Mouse (Mus musculus): ENCODE measurements around the gene Spdya.
"Not testable (repeated sequence)": the region's sequence is repeated elsewhere in the genome, so short reads cannot be mapped to it uniquely, and the experiment has no call there.

The Spdya gene

DNA sequence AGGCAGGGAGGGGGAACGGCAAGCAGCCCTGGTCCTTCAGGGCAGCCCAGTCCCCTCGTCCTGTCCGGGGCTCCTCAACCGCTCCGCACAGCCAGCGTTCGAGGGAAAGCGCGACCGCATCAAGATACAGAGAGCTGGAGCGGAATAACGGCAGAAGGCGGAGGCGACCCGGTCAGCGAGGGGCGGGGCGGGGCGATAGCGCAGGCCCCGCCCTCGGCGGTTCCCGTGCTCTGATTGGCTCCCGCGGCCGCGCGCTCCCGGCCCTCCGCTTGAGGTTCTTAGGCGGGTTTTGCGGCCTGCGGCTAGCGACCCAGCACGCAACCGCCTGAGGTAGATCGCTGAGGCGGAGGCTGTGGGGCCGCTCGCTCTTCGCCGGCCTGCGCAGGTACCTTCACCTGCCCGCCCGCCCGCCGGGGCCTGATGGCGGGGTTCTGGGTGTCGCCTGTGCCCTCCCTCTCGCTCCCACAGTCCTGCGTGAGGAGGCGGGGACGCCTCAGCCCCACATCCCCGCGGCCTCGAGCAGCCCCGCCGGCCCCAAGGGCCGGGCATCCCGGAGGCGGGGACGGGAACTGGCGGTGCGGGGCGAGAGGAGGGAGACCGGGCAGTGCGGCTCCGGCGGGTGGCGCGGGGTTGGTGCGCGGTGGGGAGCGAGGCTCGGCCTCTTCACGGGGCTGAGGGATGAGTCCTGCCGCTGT lies at the start of gene Spdya:
TSS of gene Spdya (plus strand) at position 305 of the 695 bp plus-strand sequence.
- in situ Hi-C loops (cut with MboI, MseI) = loop anchor here (5.0 kb wide), 2 partner anchors 45 to 120 kb away; partner anchors contain the start of gene Togaram2 (in 1 of the 2)

DNA sequence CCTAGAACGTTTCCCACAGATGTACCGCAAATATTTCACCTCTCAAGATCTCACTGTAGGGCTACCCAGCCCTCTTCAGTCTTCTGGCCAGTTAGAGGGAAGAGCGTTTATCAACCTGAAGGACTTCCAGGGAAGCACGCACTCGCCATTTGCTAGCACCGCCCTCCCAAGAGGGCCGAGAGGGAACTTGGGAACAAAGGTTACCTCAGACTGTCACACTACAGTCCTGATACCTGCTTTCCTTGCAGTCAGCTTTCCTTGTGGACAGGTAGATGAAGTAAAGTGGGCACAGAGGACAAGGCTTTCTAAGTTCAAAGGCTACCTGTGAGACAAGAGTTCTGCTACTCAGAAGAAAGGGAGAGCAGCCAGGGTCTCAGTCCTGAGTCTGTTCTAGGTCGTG lies 45.0 kb upstream of the Spdya start:
- in situ Hi-C loops (cut with MboI, MseI) = no loop called here

DNA sequence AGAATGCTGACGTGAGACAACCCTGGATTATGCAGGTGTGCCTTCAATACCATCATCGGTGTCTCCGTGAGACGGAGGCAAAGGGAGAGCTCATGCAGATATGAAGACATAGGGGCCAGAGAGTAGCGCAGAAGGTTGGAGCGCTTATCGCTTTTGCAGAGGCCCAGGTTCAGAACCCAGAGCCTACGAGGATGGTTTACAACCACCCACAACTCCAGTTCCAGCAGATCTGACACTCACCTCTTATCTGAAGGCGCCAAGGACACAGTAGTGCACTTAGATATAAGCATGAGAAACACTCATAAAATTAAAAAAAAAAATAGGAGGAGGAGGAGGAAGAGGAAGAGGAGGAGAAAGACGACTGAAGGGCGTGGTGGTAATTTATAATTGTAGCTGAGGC lies 41.6 kb upstream of the Spdya start:
- in situ Hi-C loops (cut with MboI, MseI) = loop anchor here in 1 of 2 experiments (10.0 kb wide), 1 partner anchor 125 kb away; no protein-coding TSS in a partner anchor

DNA sequence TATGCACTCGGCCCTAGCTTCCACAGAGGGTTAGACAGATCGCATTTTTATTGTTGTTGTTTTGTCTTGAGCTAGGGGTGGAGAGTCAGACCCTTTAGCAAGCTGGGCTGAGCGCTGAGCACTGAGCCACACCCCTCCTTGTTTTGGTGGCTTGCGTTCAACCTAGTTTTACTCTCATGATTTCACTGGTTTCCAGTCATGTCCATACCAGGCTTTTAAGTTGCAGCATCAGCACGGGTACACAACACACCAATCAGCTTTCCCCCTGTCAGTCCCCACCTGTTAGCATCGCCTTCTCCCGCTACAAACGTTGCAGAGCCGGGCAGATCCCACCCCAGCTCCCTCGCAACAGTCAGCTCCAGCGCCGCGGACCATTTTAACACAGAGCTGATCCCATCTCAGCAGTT lies 25.6 kb upstream of the Spdya start:
- in situ Hi-C loops (cut with MboI, MseI) = loop anchor here in 1 of 2 experiments (5.0 kb wide), 1 partner anchor 86 kb away; no protein-coding TSS in a partner anchor

DNA sequence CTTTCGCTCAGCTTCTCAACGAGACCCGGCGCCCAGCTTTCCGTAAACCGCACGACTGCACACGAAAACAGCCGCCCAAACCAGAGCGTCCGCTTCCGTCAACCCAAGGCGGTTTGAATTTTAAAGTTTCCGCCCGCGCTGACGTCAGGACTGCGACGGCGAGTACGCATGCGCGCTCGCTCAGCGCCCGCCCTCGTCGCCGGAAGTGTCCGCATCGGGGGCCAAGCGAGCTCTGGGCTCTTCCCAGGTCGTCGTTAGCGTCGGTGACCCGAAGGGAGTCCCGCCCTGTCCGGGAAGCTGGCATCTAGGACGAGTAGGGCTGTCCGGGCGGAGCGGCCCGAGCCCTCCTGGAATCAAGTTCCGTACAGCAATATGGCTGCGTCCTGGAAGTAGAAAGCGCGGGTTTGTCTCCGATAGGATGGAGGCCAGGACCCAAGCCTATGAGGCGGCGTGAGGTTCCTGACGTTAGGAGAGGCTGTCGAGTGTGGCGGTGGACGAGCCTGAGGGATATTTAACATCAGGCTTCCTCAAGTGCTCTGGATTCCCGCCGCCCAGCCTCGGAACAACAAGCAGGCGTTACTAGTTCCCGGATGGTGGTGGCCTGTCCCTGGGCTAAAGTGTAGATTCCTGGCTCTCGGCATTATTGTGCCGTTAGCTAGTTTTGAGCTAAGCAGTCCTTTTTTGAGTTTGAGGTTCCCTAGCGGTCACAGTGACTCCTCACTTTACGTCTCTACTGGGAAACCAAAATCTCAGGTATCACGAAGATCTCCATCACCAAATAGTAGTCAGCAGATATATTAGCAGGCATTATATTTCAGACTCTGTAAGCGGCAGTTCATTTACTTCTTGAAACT lies 24.9 kb upstream of the Spdya start, which contains the start of gene Ndc80:
TSS of gene Ndc80 (minus strand) at position 147 of the 854 bp plus-strand sequence.
- in situ Hi-C loops (cut with MboI, MseI) = loop anchor here in 1 of 2 experiments (5.0 kb wide), 1 partner anchor 85 kb away; no protein-coding TSS in a partner anchor

DNA sequence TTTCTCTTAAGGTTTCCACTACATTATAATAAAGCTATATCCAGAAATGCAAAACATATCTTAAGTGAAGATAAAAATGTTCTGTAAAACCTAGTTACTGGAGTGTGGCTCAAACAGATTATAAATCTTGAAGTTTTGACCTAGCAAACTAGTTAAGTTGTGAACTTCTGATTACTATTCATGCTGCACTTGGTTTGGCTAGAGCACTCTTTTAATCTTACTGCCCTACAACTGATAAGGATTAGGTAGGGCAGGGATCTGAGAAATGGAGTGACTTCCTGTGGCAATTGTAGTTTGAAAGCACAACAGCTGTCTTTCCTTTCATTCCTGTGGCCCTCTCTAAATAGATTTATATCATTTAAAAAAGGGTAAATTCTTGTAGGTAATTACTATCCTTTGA lies 23.8 kb upstream of the Spdya start:
- in situ Hi-C loops (cut with MboI, MseI) = loop anchor here in 1 of 2 experiments (5.0 kb wide), 1 partner anchor 84 kb away; no protein-coding TSS in a partner anchor

DNA sequence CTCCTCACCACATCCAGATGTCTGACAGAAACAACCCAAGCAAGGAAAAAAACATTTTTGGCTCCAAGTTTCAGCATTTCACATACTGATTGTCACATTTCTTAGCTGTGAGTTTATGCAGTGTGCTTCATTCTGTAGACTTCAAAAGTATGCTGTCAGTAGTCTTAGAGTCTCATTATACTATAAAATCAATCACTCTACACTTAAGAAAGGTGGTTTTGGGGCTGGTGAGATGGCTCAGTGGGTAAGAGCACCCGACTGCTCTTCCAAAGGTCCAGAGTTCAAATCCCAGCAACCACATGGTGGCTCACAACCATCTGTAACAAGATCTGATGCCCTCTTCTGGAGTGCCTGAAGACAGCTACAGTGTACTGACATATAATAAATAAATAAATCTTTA lies 16.3 kb upstream of the Spdya start:
- in situ Hi-C loops (cut with MboI, MseI) = not testable (repeated sequence)

DNA sequence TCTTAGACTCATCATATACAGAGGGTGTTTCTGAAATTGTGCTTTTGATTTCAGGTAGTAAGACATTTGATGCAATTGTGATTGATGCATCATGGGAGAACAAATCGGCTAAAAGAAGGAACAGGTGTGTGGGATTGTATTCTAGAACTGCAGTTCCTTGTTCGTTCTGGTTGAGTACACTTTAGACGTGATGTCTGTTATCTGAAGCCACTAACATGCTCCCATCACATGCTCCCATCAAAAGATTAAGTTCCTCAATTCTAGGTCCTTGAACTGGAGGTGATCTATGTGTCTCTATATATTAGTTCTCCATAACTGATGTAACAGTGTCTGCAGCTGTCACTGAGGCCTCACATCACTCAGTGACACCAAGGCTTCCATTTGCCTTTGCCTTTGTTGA lies 14.7 kb upstream of the Spdya start:
- in situ Hi-C loops (cut with MboI, MseI) = no loop called here

DNA sequence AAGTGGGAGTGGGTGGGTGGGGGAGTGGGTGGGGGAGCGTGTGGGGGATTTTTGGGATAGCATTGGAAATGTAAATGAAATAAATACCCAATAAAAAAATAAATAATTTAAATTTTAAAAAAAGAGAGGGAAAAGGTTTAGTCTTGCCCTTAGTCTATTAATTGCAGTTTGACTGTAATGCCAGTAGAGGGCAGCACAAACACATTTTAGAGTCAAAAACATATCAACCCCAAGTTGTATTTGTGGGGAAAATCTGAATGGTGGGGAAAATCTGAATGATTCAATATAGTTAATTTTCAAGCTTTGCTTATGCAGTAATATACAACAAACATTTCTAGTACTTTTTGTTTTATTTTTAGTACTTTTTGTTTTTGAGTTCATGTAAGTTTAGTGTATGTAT lies 3.3 kb upstream of the Spdya start:
- in situ Hi-C loops (cut with MboI, MseI) = no loop called here

DNA sequence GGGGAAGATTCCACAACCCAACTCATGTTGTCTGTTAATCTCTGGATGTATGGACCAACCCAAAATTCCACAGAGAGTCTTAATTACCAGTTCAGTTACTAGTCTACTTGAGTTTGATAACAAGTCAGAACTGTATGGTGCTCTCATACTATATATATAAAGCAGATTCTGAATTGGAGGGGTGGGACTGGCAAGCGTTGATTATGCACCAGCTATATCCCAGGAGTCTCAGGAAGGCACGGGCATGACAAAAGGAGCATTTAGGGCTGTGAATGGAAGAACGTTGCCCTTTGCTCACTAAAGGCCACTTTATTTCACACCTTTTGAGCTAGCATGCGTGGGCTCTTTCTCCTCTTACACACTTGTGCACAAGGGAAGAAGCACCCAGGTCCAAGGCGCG lies 511 bp upstream of the Spdya start:
- in situ Hi-C loops (cut with MboI, MseI) = loop anchor here (5.0 kb wide), 2 partner anchors 46 to 121 kb away; partner anchors contain the start of gene Togaram2 (in 1 of the 2)

DNA sequence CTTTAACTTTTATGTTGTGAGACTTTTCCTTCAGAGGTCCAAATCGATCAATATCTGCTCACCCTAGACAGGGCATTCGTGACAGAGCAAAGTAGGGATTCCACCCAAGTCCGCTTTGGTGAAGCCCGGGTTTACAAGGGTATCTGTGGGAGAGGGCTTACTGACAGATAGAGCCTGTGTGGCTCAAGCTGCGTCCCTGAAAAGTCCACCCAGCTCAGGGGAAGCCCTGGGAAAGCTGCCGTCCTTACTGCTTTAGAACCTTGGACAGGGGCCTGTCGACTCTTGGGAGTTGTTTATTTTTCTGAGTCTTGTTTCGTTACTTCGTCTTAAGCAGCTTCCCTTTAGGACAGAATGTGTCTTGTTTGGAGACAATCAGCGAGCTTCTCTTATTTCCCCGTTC lies 1.0 kb downstream of the Spdya start:
- in situ Hi-C loops (cut with MboI, MseI) = loop anchor here (5.0 kb wide), 2 partner anchors 44 to 119 kb away; partner anchors contain the start of gene Togaram2 (in 1 of the 2)

DNA sequence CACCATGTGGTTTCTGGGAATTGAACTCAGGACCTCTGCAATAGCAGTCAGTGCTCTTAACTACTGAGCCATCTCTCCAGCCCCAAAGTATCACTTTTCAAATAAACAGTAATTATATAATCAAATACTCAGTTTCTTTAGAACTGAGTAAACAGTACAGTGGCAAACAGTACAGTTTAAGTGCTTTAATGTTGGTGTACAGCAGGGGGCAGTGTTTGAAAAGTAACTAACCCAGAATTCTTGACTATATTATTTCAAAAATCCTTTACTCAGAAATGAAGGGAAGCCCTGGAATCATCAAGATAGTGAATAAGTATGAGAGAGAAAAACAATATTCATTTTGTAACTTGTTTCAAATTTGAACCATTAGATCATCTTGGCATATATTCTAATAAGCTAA lies 9.8 kb downstream of the Spdya start:
- in situ Hi-C loops (cut with MboI, MseI) = no loop called here

DNA sequence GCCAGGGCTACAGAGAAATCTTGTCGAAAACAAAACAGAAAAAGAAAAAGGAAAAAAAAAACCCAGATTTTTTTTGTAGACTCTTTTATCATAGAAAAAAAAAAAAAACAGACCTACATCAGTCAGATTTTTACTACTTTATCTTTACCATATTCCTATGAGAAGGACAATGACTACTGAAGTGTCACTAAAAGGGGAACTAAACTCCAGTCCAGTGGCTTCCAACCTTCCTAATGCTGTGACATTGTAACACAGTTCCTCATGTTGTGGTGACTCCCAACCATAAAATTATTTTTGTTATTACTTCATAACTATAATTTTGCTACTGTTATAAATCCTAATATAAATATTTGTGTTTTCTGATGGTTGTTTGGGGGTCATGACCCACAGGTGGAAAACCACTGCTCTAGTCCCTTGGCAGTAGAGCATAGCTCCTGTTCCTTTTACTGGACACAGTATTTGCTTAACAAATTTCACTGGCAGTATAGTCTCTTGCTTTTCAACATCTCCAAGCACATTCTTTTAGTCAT lies 27.4 kb downstream of the Spdya start:
- in situ Hi-C loops (cut with MboI, MseI) = loop anchor here in 1 of 2 experiments (10.0 kb wide), 1 partner anchor 296 kb away; no protein-coding TSS in a partner anchor

DNA sequence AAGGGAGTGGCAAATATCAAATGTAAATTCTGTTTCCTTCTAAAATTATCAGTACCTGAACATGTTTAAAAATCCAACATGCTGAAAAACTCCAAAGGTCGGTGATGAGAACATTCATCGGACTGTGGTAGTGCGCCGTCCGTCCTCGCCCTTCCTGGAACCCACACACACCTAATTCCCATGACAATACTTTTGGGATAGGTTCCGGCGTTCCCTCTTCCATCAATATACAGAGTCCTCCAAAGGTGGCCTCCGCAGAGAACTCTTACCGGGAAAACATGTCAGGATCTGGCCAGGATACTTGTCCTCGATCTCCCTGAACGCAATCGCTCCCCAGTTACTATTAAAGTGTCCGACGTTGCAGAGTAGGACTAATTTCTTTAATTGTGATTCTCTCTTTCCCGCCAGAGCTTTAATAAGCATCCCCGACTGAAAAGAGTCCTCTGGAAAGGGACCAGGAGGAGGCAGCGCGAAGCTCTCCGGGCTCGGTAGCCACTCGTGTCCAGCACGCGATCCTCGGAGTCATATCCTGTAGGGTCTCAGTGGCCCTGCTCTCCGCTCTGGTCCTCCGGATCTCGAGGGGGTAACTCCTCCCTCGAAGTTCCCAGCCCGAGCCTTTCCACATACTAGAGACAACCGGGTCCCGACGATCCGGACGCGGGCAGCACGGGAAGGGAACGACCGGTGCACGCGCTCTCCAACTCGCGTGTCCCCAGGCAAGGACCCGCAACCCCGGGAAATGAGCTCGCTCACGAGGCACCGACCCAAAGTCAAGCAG lies 46.2 kb downstream of the Spdya start:
- in situ Hi-C loops (cut with MboI, MseI) = loop anchor here (5.0 kb wide), 1 partner anchor 46 kb away; the partner anchor contains the start of gene Spdya (in 2 of the 2)

DNA sequence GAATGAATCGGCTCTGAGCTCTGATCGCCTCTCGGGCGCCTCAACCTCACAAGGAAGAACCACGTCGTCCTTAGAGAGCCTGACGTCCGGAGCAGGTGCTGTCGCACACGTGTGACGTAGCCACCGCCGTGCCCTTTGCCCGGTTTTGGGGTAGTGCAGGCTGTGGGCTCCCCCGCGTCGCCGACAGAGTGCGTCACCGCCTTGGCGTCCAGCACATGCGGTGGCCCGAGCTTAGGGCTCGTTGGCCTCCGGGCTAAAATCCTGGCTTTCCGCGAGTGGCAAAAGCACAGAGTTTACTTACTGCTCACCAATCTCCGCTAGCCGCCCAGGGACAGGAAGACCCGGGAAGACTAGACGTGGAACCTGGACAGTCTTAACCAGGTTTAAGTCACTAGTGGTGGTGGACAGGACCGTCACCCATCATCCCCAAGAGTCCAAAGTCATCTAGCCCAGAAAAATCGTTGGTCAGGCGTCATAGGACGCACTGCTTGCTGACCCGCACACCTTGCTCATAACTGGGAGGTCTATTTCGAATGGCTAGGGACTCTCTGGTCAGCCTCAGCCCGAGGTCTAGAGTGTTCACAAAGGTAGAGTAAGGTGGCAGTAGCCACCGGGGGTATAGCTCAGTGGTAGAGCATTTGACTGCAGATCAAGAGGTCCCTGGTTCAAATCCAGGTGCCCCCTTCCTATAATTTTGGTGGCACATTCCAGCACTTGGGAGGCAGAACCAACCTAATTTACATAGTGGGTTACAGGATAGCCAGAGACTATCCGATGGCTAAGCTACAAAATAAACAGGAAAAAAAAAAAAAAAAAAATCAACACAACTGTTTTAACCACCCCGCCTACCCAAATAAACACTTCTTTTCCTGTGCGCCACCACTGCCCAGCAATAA lies 47.0 kb downstream of the Spdya start:
- in situ Hi-C loops (cut with MboI, MseI) = loop anchor here (5.0 kb wide), 1 partner anchor 47 kb away; the partner anchor contains the start of gene Spdya (in 2 of the 2)

DNA sequence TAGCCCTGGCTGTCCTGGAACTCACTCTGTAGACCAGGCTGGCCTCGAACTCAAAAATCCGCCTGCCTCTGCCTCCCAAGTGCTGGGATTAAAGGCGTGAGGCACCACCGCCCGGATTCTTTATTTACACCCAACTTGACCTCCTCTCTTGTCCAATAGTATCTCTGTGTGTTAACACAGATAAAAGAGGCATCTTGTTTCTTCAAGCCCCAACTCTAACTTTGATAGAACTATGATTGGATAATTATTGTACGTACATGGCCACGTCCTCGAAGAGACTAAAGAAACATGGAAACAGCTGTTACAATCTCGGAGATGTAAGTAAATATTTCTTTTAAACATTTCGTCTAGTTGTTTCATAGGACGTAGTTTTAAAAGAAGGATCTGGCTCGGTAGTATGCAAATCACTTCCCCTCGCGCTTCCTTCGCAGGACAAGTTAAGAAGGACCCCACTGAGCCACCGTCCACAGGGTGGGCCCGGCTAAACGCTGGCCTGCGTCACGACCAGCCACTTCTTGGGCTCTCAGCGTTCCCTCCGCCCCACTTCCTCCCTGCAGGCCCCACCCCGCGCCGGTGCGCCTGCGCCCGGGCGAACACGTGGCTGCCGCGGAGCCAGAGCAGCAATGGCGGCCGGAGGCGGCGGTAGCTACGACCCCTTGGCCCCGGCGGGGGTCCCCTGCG lies 63.9 kb downstream of the Spdya start, which contains the start of gene Wdr43:
TSS of gene Wdr43 (plus strand) at position 258 of the 681 bp plus-strand sequence.
- in situ Hi-C loops (cut with MboI, MseI) = no loop called here

DNA sequence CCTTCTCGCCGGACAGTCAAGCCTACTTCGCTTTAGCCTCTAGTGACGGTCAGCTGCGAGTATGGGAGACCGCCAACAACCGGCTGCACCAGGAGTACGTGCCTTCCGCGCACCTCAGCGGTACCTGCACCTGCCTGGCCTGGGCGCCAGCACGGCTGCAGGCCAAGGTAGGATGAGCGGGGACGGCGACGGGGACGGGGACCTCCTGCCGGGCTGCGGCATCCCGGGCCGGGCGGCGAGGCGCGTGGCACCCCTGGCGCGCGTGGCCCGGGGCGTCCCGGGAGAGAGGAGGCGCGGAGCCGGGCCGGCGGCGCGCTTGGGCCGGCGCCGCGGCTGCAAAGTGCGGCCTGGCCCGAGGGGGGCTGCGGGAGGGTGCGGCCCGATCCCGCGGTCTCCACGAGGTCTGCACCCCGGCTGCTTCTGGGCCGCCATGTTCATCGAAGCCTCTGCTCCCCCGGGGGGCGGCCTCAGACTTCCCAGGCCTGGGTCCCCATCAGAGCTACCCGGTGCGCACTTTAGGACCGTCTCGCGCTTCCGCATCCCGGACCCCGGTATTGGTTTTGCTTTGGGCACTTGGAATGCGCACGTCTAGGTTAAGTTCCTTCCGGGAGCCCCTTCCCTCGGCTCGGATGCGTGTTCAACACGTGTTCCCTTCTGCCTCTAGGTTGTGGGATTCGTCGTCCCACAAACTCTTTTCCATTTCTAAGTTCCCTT lies 64.6 kb downstream of the Spdya start:
- in situ Hi-C loops (cut with MboI, MseI) = no loop called here

DNA sequence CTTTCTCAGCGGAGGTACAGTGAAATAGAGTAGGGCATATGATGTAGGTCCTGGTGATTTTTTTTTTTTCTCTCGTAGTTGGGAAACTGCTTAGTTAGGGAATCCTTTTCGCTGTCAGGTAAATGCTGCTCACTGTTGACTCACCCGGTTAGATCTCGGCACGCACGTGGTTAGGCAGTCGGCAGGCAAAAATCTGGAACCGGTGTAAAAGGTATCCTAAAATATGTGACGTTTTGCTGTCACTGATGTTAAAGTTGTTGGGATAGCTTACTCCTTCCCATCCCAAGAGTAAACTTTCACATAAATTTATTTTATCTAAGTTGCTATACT lies 65.1 kb downstream of the Spdya start:
- in situ Hi-C loops (cut with MboI, MseI) = no loop called here

DNA sequence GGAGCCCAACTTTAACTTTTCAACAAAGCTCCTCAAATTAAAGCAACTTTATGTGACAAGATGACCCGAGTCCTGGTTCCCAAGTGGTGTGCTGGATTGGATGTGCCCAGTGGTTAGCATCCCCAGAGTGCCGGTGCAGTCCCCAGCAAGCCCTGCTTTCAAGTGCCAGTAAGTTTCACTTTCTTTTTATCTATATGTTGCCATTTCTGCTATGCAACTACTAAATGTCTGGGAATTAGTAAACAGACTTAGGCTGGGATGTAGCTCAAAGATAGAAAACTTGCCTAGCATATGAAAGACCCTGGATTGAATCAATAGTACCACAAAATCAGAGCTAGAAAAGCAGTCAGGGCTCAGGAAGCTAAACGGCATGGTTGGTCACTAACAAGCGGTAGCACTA lies 66.1 kb downstream of the Spdya start:
- in situ Hi-C loops (cut with MboI, MseI) = no loop called here
